Mouse (Mus musculus): ENCODE data around the gene Sorcs2. TPM values are rescaled to one million over a fixed set of nuclear protein-coding genes. Genes with fewer than 3 reads are reported as not detected.

Gene Sorcs2
- total RNA-seq, 2 experiments from 2014 or later, result 8.3 to 8.7 TPM

DNA sequence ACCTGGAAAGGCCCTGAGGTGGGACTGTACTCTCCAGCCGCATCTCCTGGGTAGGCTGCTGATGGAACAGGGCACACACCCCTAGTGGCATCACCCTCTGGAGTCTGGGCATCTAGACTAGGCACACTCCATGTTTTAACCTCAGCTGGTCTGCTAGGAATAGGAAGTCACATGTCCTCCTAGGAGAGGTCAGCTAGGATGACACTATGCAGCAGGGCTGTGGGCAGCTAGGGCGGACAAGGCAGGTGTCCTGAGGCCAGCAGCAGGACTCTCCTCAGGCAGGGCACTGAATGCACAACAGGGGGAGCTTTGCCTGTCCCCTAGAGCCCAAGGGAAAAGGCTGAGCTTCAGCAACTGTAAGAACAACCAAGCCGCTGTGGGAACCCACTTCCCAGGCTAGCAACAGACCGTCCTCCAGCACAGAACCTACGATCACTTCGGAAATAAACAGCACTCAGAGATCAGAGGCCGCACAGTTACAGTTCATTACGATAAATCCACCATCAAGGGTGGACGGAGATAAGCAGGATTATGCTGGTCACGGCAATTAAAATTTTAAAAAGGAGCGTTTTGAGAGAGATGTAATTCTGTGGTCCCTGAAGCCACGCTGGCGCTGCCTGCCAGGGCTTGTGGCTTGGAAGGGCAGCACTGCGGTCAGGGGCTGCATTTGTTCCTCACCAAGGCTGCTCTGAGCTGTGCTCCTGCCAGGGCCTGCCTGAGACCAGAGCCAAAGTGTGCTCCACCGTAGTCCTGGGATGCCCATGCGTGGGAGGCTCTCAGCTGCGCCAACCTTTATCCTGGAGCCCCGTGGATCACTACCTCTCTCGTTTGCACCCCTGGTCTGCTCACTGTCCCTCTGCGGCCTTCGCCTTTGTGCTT is 232.3 kb downstream of the Sorcs2 start:
- DNase-seq, result peak; percentile 16
- intact Hi-C loops (cut with DNase I; ENCODE audit: low total_unique reads), result no loop called here

- no peak for DNase-seq
- intact Hi-C loops (cut with DNase I; ENCODE audit: low total_unique reads), result loop anchor here (10.0 kb wide), 1 partner anchor 140 kb away; no protein-coding TSS in a partner anchor
Measured at GRCm38 (mm10) chr5:36154879-36155485, 243.0 kb downstream of the Sorcs2 start.

DNA sequence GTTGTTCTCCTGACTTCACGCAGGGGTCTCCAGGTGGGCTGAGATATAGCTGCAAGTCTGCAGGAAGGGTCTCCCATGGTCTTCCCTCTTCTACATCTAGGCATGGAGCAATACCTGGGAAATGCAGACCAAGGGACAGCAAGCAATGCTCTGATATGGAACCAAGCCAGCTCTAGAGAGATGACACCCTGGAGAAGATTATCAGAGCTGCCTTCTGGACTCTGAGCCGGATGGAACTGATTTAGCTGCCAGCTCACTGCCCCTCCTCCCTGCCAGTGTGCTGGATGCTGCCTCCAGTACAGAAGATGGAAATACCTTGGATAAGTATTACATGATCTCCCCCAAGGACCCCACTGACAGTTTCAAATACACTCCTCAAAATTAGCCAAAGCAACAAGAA is 244.7 kb downstream of the Sorcs2 start:
- intact Hi-C loops (cut with DNase I; ENCODE audit: low total_unique reads), result loop anchor here (10.0 kb wide), 1 partner anchor 142 kb away; no protein-coding TSS in a partner anchor
- no peak for DNase-seq

GRCm38 (mm10) chr5:36151086-36151485 is 246.9 kb downstream of the Sorcs2 start:
- intact Hi-C loops (cut with DNase I; ENCODE audit: low total_unique reads), result loop anchor here (10.0 kb wide), 1 partner anchor 144 kb away; no protein-coding TSS in a partner anchor

DNA sequence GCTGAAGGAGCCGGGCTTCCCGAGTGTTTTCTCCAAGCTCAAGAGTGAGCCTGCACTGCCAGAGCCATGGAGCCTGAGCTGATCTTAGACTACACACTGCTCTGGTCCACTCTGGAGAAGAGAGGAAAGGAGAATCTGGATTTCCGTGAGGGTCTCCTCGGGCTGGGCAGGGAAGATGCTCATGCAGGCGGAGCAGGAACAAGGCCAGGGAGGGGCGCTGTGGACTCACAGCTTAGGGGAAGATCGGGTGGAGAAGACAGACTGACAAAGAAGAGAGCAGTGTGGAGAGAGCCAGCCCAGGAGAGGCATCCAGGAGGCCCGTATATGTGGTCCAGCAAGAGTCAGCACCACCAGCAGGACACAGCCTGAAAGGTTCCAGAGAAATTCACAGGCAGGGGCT is 248.8 kb downstream of the Sorcs2 start:
- intact Hi-C loops (cut with DNase I; ENCODE audit: low total_unique reads), result loop anchor here (10.0 kb wide), 2 partner anchors 76 to 246 kb away; partner anchors contain the start of gene Sorcs2
- DNase-seq, result no peak

More at GRCm38 (mm10) chr5:36151086-36151485, 246.9 kb downstream of the Sorcs2 start:
- no peak for DNase-seq

DNA sequence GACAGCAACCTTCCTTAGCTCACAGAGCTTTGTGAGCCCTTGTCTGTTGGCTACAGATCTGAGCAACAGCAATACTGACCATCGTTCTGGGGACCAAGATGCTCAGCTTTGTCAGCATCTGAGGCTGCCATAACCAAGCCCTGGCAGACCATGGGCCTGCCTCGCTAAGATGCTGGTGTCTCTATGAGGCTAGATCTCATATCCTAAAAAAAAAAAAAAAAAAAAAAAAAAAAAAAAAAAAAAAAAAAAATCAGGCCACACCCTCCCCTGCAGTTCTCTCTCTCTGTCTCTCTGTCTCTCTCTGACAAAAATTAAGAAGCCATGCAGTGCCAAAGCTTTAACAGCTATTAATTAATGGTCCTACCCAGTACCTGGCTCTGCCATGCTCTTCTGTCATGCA is 251.3 kb downstream of the Sorcs2 start:
- intact Hi-C loops (cut with DNase I; ENCODE audit: low total_unique reads), result loop anchor here (10.0 kb wide), 2 partner anchors 78 to 248 kb away; partner anchors contain the start of gene Sorcs2
- DNase-seq, result no peak

- DNase-seq, result no peak
- intact Hi-C loops (cut with DNase I; ENCODE audit: low total_unique reads), result loop anchor here (5.0 to 10.0 kb wide), 3 partner anchors 80 to 250 kb away; partner anchors contain the start of gene Sorcs2
Measured at GRCm38 (mm10) chr5:36144560-36144959, 253.4 kb downstream of the Sorcs2 start.

DNA sequence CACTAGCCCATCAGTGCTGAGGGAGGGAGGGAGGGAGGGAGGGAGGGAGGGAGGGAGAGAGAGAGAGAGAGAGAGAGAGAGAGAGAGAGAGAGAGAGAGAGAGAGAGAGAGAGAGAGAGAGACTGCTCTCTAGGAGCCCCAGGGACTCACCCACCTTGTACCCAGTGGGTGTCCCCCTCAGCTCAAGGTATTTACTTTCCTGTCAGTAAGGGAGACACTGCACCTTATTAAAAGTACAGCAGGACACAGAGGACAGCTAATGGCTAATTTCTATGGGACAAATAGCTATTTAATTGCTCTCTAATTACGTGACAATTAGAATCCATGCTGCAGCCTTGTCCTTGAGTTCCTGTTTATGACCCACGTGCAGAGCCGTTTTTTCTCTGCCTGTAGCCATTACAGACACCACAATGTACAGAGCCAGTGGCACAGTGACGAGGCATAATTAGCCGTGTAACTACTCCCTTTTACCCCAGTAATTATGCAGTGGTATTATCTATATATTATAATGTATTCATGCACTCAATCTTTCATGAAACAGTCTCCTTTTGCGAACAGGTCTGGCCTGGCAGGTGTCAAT is 256.2 kb downstream of the Sorcs2 start:
- intact Hi-C loops (cut with DNase I; ENCODE audit: low total_unique reads), result loop anchor here (5.0 to 10.0 kb wide), 3 partner anchors 83 to 253 kb away; partner anchors contain the start of gene Sorcs2
- no peak for DNase-seq

DNA sequence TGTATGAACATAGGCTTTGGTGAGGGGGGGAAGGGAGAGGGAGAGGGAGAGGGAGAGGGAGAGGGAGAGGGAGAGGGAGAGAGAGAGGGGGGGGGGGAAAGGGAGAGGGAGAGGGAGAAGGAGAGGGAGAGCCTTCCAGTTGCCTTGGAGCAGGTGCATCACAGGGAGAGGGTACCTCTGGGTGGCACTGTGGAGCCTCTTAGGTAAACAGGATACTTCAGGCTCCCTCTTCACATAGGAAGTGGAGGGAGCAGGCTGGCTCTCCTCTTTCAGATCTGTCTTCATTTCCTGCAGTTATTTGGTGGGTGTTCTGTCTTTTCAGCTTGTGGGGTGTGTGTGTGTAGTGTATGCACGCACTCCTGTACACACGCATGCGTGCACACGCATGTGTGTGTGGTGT is 256.8 kb downstream of the Sorcs2 start:
- DNase-seq, result peak; percentile 38
- intact Hi-C loops (cut with DNase I; ENCODE audit: low total_unique reads), result loop anchor here (5.0 to 10.0 kb wide), 3 partner anchors 84 to 254 kb away; partner anchors contain the start of gene Sorcs2

- intact Hi-C loops (cut with DNase I; ENCODE audit: low total_unique reads), result loop anchor here (5.0 to 10.0 kb wide), 3 partner anchors 85 to 255 kb away; partner anchors contain the start of gene Sorcs2
- no peak for DNase-seq
Measured at GRCm38 (mm10) chr5:36139766-36140165, 258.2 kb downstream of the Sorcs2 start.

DNA sequence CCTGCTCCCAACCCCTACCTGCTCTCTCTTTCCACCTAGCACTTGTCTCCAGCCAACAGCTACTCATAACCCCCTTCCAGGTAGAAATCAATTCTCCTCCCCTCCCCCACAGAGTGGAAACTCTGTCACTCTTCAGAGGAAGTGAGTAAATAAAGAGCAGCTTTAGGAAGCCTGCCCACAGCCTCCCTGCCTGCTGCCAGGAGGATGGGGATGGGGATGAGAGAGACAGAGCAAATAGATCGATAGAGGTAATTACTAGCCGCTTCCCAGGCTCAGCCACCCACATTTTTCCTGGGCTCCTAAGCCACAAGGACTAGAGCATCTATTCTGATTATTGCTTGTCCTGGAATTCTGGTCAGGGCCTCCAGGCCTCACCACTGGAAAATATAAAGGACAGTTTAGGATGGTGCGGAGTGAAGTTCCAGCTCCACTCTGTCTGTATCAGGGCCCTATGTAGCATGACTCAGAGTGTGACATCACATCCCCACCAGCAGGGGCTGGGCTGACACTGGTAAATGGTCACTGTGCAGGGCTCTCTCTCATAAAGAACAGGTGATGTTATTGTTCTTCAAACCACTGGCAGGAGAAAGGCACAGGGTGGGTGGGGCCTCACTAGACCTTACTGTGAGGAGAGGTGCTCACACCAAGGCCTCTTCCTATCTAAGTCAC is 261.9 kb downstream of the Sorcs2 start:
- no peak for DNase-seq
- intact Hi-C loops (cut with DNase I; ENCODE audit: low total_unique reads), result no loop called here

DNA sequence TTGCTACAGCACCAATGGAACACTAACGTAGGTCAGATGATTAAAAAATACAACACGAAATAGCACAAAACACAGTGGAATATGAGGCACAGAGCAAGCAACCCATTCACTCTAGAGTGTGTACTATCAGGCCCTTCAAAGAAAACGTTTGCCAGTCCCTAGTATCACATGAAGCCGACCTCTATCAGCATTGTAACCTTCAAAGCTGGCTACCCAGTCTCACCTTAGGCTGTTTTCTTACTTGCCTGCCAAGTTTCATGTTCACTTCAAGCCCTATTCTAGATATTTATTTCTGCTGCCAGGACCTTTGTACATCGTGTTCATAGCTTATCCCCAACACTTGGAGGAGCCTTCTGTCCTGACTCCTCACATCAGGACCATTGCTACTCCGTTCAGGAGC is 263.6 kb downstream of the Sorcs2 start:
- no peak for DNase-seq
- intact Hi-C loops (cut with DNase I; ENCODE audit: low total_unique reads), result no loop called here

GRCm38 (mm10) chr5:36133893-36134292 is 264.0 kb downstream of the Sorcs2 start:
- no peak for DNase-seq

GRCm38 (mm10) chr5:36130393-36131011 is 267.4 kb downstream of the Sorcs2 start:
- peak; percentile 45 for DNase-seq
- intact Hi-C loops (cut with DNase I; ENCODE audit: low total_unique reads), result no loop called here

More at GRCm38 (mm10) chr5:36133893-36134292, 264.0 kb downstream of the Sorcs2 start:
- intact Hi-C loops (cut with DNase I; ENCODE audit: low total_unique reads), result no loop called here

GRCm38 (mm10) chr5:36129661-36130060 is 268.3 kb downstream of the Sorcs2 start:
- peak; percentile 22 for DNase-seq
- intact Hi-C loops (cut with DNase I; ENCODE audit: low total_unique reads), result no loop called here

GRCm38 (mm10) chr5:36128513-36128912 is 269.4 kb downstream of the Sorcs2 start:
- no peak for DNase-seq
- intact Hi-C loops (cut with DNase I; ENCODE audit: low total_unique reads), result no loop called here

DNA sequence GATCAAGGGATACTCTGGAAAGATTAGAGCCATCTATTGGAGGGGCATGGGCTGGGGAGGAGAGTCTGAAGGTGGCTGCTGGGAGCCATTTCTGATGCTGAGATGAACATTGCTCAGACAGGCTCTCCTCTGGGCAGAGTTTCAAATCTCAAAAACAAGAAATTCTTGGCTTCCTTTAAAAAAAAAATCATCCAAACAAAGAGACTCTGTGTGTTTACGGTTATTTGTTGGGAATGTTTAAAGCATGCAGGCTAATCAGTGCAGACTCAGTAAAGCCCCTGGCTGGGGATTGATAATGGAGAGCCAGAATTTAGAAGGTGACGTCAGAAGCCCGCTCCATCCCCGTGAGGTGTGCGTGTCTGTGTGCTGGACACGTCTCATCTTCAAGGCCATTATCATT is 272.9 kb downstream of the Sorcs2 start:
- DNase-seq, result no peak
- intact Hi-C loops (cut with DNase I; ENCODE audit: low total_unique reads), result no loop called here

DNA sequence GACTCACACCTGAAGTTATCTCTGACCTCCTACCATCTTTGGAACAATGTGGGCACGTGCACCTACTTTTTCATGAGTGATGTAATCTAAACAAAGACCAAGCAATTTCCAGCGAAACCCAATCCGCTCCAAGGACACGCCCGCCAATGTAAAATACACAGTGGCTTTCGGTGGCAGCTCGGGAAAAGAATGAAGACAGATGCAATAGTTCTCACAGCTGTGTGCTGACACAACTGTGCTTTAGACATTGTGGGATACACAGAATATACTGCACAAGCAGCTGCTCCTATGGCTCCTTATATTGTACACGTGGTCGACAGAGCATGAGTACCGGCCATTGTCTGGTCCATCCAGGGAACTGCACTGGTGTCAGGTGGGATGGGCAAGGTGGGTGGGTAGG is 275.0 kb downstream of the Sorcs2 start:
- intact Hi-C loops (cut with DNase I; ENCODE audit: low total_unique reads), result no loop called here
- DNase-seq, result no peak

- peak; percentile 46 for DNase-seq
- intact Hi-C loops (cut with DNase I; ENCODE audit: low total_unique reads), result no loop called here
Measured at GRCm38 (mm10) chr5:36120931-36121341, 277.0 kb downstream of the Sorcs2 start.

Measured in gastrocnemius, postnatal 14 days (tissue).